In genomic region chr6:95649123-95649663, GRCm38 (mm10) we compare ENCODE assay signal across 31 mouse cellular contexts.
DNase-seq lines count a peak whose midpoint lies in the region; ATAC-seq lines count a peak whose summit lies in the region.
"Had no signal": no experiment of that assay in that cellular context is flagged by ENCODE, and none has a peak within 500 bp of the region (broad histone marks: within the 10 kb centered on the region; RNA-seq: fewer than 3 reads in every experiment).

No protein-coding gene starts in this region.

- DNase-seq in heart, adult 11 months = peak; percentile 52
- DNase-seq in heart, postnatal 25 days (ENCODE audit: low spot score) = no peak
- peak; percentile 28 for DNase-seq in midbrain, embryonic 14.5 days
- peak; percentile 45 for DNase-seq in embryonic facial prominence, embryonic 14.5 days (ENCODE audit: low spot score)
- DNase-seq in urinary bladder, postnatal 4 days (ENCODE audit: low spot score in 2 of 2) = no peak
- no peak for DNase-seq in Muller cell, postnatal 12 days (ENCODE audit: inconsistent ontology term)
- DNase-seq: adrenal gland, postnatal 25 days; cerebellum, adult 18-20 months; heart, postnatal 36 days; kidney, adult 2 months; kidney, postnatal 4 days; right cerebral cortex, adult 18-20 months; right cerebral cortex, postnatal 4 days; thymus, adult 18-20 months; thymus, postnatal 25 days had no signal

- no peak overlapping the region for H3K4me2 ChIP-seq in midbrain, embryonic 14.5 days (ENCODE audit: low read length)
- H3K4me2 ChIP-seq in midbrain, embryonic 13.5 days (replicated peaks) = no peak overlapping the region
- H3K4me2 ChIP-seq in embryonic facial prominence, embryonic 14.5 days (ENCODE audit: low read depth, low read length) = no peak overlapping the region
- H3K4me2 ChIP-seq: embryonic facial prominence, embryonic 15.5 days; forebrain, embryonic 15.5 days; heart, embryonic 15.5 days; hindbrain, embryonic 12.5 days; intestine, embryonic 15.5 days; limb, embryonic 15.5 days; liver, embryonic 15.5 days; lung, embryonic 15.5 days; midbrain, embryonic 12.5 days; neural tube, embryonic 15.5 days had no signal

- no peaks in the 10 kb centered on the region for H3K9me3 ChIP-seq in midbrain, embryonic 14.5 days (ENCODE audit: control insufficient read depth, low read length)
- H3K9me3 ChIP-seq in midbrain, embryonic 13.5 days = no peaks in the 10 kb centered on the region
- peaks cover 3% of the 10 kb centered on the region; the same call in 1 of the 2 replicates for H3K9me3 ChIP-seq in embryonic facial prominence, embryonic 14.5 days (ENCODE audit: control insufficient read depth, low read length)
- H3K9me3 ChIP-seq: embryonic facial prominence, embryonic 15.5 days; forebrain, embryonic 15.5 days; heart, embryonic 15.5 days; hindbrain, embryonic 12.5 days; intestine, embryonic 15.5 days; limb, embryonic 10.5 days; limb, embryonic 15.5 days; liver, embryonic 15.5 days; lung, embryonic 15.5 days; midbrain, embryonic 12.5 days; neural tube, embryonic 15.5 days had no signal

- no peak overlapping the region for H3K27ac ChIP-seq in midbrain, embryonic 14.5 days (replicated peaks; ENCODE audit: low read depth, low read length)
- H3K27ac ChIP-seq in midbrain, embryonic 13.5 days = no peak overlapping the region
- no peak overlapping the region for H3K27ac ChIP-seq in embryonic facial prominence, embryonic 14.5 days (replicated peaks; ENCODE audit: low read depth, low read length)
- H3K27ac ChIP-seq: forebrain, embryonic 15.5 days; heart, embryonic 15.5 days; hindbrain, embryonic 12.5 days; hindbrain, postnatal 0 days; intestine, embryonic 15.5 days; kidney, postnatal 0 days; limb, embryonic 10.5 days; limb, embryonic 15.5 days; liver, embryonic 15.5 days; lung, embryonic 15.5 days; midbrain, embryonic 12.5 days; neural tube, embryonic 15.5 days; stomach, postnatal 0 days had no signal

- peaks cover 10% of the 10 kb centered on the region; the same call in 1 of the 2 replicates for H3K4me1 ChIP-seq in midbrain, embryonic 14.5 days (ENCODE audit: control insufficient read depth, insufficient read depth, low read length)
- peaks cover 20% of the 10 kb centered on the region for H3K4me1 ChIP-seq in midbrain, embryonic 13.5 days (replicated peaks)
- peaks cover 10% of the 10 kb centered on the region for H3K4me1 ChIP-seq in embryonic facial prominence, embryonic 14.5 days (ENCODE audit: control insufficient read depth, insufficient read depth, low read length)
- H3K4me1 ChIP-seq: intestine, embryonic 15.5 days had no signal

- H3K9ac ChIP-seq in midbrain, embryonic 14.5 days (replicated peaks; ENCODE audit: low read length) = no peak overlapping the region
- H3K9ac ChIP-seq in midbrain, embryonic 13.5 days (replicated peaks) = no peak overlapping the region
- H3K9ac ChIP-seq in embryonic facial prominence, embryonic 14.5 days (ENCODE audit: low read depth, low read length) = no peak overlapping the region
- H3K9ac ChIP-seq: embryonic facial prominence, embryonic 15.5 days; forebrain, embryonic 15.5 days; heart, embryonic 15.5 days; hindbrain, embryonic 12.5 days; intestine, embryonic 15.5 days; limb, embryonic 15.5 days; liver, embryonic 15.5 days; lung, embryonic 15.5 days; midbrain, embryonic 12.5 days; neural tube, embryonic 15.5 days had no signal

- no peaks in the 10 kb centered on the region for H3K36me3 ChIP-seq in midbrain, embryonic 14.5 days (ENCODE audit: control insufficient read depth, insufficient read depth, low read length)
- H3K36me3 ChIP-seq in midbrain, embryonic 13.5 days = no peaks in the 10 kb centered on the region
- H3K36me3 ChIP-seq in embryonic facial prominence, embryonic 14.5 days (ENCODE audit: control insufficient read depth, insufficient read depth, low read length) = no peaks in the 10 kb centered on the region
- H3K36me3 ChIP-seq: forebrain, embryonic 15.5 days; heart, embryonic 15.5 days; hindbrain, embryonic 12.5 days; limb, embryonic 15.5 days; liver, embryonic 15.5 days; midbrain, embryonic 12.5 days; neural tube, embryonic 15.5 days had no signal

- H3K4me3 ChIP-seq in midbrain, embryonic 14.5 days (replicated peaks; ENCODE audit: low read depth, low read length) = no peak overlapping the region
- H3K4me3 ChIP-seq in midbrain, embryonic 13.5 days (replicated peaks) = no peak overlapping the region
- H3K4me3 ChIP-seq in embryonic facial prominence, embryonic 14.5 days (ENCODE audit: low read depth, low read length) = no peak overlapping the region
- H3K4me3 ChIP-seq: embryonic facial prominence, embryonic 15.5 days; forebrain, embryonic 15.5 days; heart, embryonic 15.5 days; hindbrain, embryonic 12.5 days; intestine, embryonic 15.5 days; limb, embryonic 10.5 days; limb, embryonic 15.5 days; liver, embryonic 15.5 days; lung, embryonic 15.5 days; midbrain, embryonic 12.5 days; neural tube, embryonic 15.5 days had no signal

- intact Hi-C loops in heart, postnatal 25 days (cut with DNase I) = no loop called here

- no peak for ATAC-seq in midbrain, embryonic 14.5 days (ENCODE audit: low FRiP score, low TSS enrichment)
- ATAC-seq in midbrain, embryonic 13.5 days = no peak
- peak; percentile 70; the same call in 1 of the 2 replicates for ATAC-seq in embryonic facial prominence, embryonic 14.5 days (ENCODE audit: low read depth)
- ATAC-seq: CD4-positive, CD25-positive, alpha-beta regulatory T cell, adult 4 months; forebrain, embryonic 15.5 days; hindbrain, postnatal 0 days; intestine, embryonic 15.5 days had no signal

- 37% methylated on average over 10 of the region's 10 CpGs for WGBS in midbrain, embryonic 14.5 days
- 44% methylated on average over 10 of the region's 10 CpGs for WGBS in midbrain, embryonic 13.5 days
- WGBS in embryonic facial prominence, embryonic 14.5 days = 73% methylated on average over 10 of the region's 10 CpGs

- H3K27me3 ChIP-seq in midbrain, embryonic 14.5 days (ENCODE audit: control insufficient read depth, insufficient read depth, low read length) = no peaks in the 10 kb centered on the region
- H3K27me3 ChIP-seq in midbrain, embryonic 13.5 days = no peaks in the 10 kb centered on the region
- H3K27me3 ChIP-seq in embryonic facial prominence, embryonic 14.5 days (replicated peaks; ENCODE audit: control insufficient read depth, insufficient read depth, low read length) = no peaks in the 10 kb centered on the region
- H3K27me3 ChIP-seq: embryonic facial prominence, embryonic 15.5 days; forebrain, embryonic 15.5 days; heart, embryonic 15.5 days; hindbrain, embryonic 12.5 days; intestine, embryonic 15.5 days; limb, embryonic 15.5 days; liver, embryonic 15.5 days; lung, embryonic 15.5 days; midbrain, embryonic 12.5 days; neural tube, embryonic 15.5 days had no signal

Comparison
In these comparisons a context has a peak if more than half of its experiments do, and no peak if none do; other contexts are left out.
1. DNase-seq: peak in heart, adult 11 months (single experiment), midbrain, embryonic 14.5 days (single experiment) and embryonic facial prominence, embryonic 14.5 days (single experiment); none in heart, postnatal 25 days (single experiment), urinary bladder, postnatal 4 days (0 of 2) and Muller cell, postnatal 12 days (single experiment).